Mouse (Mus musculus) hindbrain, embryonic 14.5 days (tissue): ENCODE data around the gene Ppp2ca. TPM values are rescaled to one million over a fixed set of nuclear protein-coding genes. Genes with fewer than 3 reads are reported as not detected.
A peak's percentile ranks its signal among the peaks of the same experiment; 100 is the strongest.
"Not testable (repeated sequence)": the region's sequence is repeated elsewhere in the genome, so short reads cannot be mapped to it uniquely, and the experiment has no call there.

Source experiments
- ATAC-seq: fragments of 200-750 bp; cut with Nextera tagmentation; 2 replicates; pipeline ENCODE4 v1.8.0; 2017; ENCODE audit warnings: moderate number of reproducible peaks, mild to moderate bottlenecking, moderate TSS enrichment, moderate library complexity; ENCODE audit not compliant: low FRiP score
- DNase-seq: peaks from one replicate; pipeline ENCODE4 v3.0.0-alpha.2; 2015; ENCODE audit warnings: low spot score
- H3K27ac ChIP-seq: fragments of 300-500 bp; sonication (generic); 2 replicates; pipeline ENCODE4 v1.5.1; 2014; ENCODE audit warnings: mild to moderate bottlenecking, moderate library complexity
- H3K27me3 ChIP-seq: fragments of 300-500 bp; sonication (generic); 2 replicates; pipeline ENCODE4 v1.6.1; 2014; ENCODE audit warnings: mild to moderate bottlenecking, low read length, mixed read lengths; ENCODE audit not compliant: control insufficient read depth, insufficient read depth
- H3K36me3 ChIP-seq: fragments of 300-500 bp; sonication (generic); replicated peaks from 2 replicates; pipeline ENCODE4 v1.6.1; 2014; ENCODE audit not compliant: control insufficient read depth, insufficient read depth
- H3K4me1 ChIP-seq: fragments of 300-500 bp; sonication (generic); replicated peaks from 2 replicates; pipeline ENCODE4 v1.6.1; 2014; ENCODE audit warnings: antibody characterized with exemption, low read length, mixed read lengths; ENCODE audit not compliant: control insufficient read depth, insufficient read depth
- H3K4me2 ChIP-seq: fragments of 300-500 bp; sonication (generic); replicated peaks from 2 replicates; pipeline ENCODE4 v1.6.1; 2014; ENCODE audit warnings: mild to moderate bottlenecking, moderate library complexity
- H3K4me3 ChIP-seq: fragments of 300-500 bp; sonication (generic); replicated peaks from 2 replicates; pipeline ENCODE4 v1.5.1; 2014; ENCODE audit warnings: mild to moderate bottlenecking, low read length
- H3K9ac ChIP-seq: fragments of 300-500 bp; sonication (generic); 2 replicates; pipeline ENCODE4 v1.6.1; 2014
- H3K9me3 ChIP-seq: fragments of 300-500 bp; sonication (generic); 2 replicates; pipeline ENCODE4 v1.6.1; 2016; ENCODE audit warnings: low read length; ENCODE audit not compliant: control insufficient read depth
- WGBS: fragments of 180-500 bp; shearing (Covaris S2); extraction: QIAGEN DNeasy Blood & Tissue Kit; methylation state at CpG from one replicate; pipeline ENCODE4 v1.1.7; 2014; 5-methylcytosine and 5-hydroxymethylcytosine counted together
- microRNA-seq: library from miRNA; unstranded; fragments of <30 nt; microRNA quantifications from one replicate; pipeline ENCODE4, GENCODE M21; 2016
- polyA plus RNA-seq: library from polyadenylated mRNA; unstranded; fragments of >200 nt; fragmentation: Nextera tagmentation; extraction: Ambion mirVana; gene quantifications from 2 replicates; pipeline ENCODE4 v1.2.1, GENCODE M21; 2014

The Ppp2ca gene
- polyA plus RNA-seq, 1 experiment from 2014 or later = 165 TPM

- ATAC-seq (no peak), DNase-seq (no peak)
- H3K36me3 ChIP-seq = no peaks in the 10 kb centered on the region
- H3K4me1 ChIP-seq = no peaks in the 10 kb centered on the region
- 37% methylated on average over 10 of the region's 10 CpGs for WGBS
- peaks cover 24% of the 10 kb centered on the region for H3K27me3 ChIP-seq
- H3K9ac ChIP-seq = no peak overlapping the region
- H3K4me3 ChIP-seq = no peak overlapping the region
- H3K27ac ChIP-seq = no peak overlapping the region
- H3K4me2 ChIP-seq = no peak overlapping the region
- no peaks in the 10 kb centered on the region for H3K9me3 ChIP-seq
These were observed 65.4 kb downstream of the Ppp2ca start for GRCm38 (mm10) chr11:52163926-52164325.

GRCm38 (mm10) chr11:52167126-52167525 lies 68.6 kb downstream of the Ppp2ca start:
- H3K9me3 ChIP-seq = no peaks in the 10 kb centered on the region
- ATAC-seq = no peak
- no peak overlapping the region for H3K4me3 ChIP-seq
- no peaks in the 10 kb centered on the region for H3K36me3 ChIP-seq
- H3K9ac ChIP-seq = no peak overlapping the region
- no peak for DNase-seq
- H3K27me3 ChIP-seq = peaks cover 47% of the 10 kb centered on the region
- H3K4me2 ChIP-seq = no peak overlapping the region
- WGBS = 2% methylated on average over 21 of the region's 21 CpGs
- H3K27ac ChIP-seq = no peak overlapping the region
- H3K4me1 ChIP-seq = no peaks in the 10 kb centered on the region

- H3K4me2 ChIP-seq = peak overlapping the region; percentile 63
- peaks cover 47% of the 10 kb centered on the region for H3K27me3 ChIP-seq
- H3K4me1 ChIP-seq, DNase-seq, H3K9me3 ChIP-seq, H3K36me3 ChIP-seq, H3K27ac ChIP-seq: not testable (repeated sequence)
- peak overlapping the region; percentile 31 for H3K4me3 ChIP-seq
- peak; percentile 59; the same call in 1 of the 2 replicates for ATAC-seq
- under 1% methylated on average over 28 of the region's 42 CpGs for WGBS
- peak overlapping the region; percentile 24; the same call in 1 of the 2 replicates for H3K9ac ChIP-seq
These were observed 69.4 kb downstream of the Ppp2ca start for GRCm38 (mm10) chr11:52167901-52168302.

- Histone ChIP-seq H3K9ac (peak overlapping the region; percentile 24; the same call in 1 of the 2 replicates), H3K27ac (no peak overlapping the region), H3K4me2 (peak overlapping the region; percentile 63), H3K36me3 (no peaks in the 10 kb centered on the region), H3K4me3 (peak overlapping the region; percentile 31), H3K4me1 (no peaks in the 10 kb centered on the region), H3K27me3 (peaks cover 47% of the 10 kb centered on the region), H3K9me3 (no peaks in the 10 kb centered on the region)
- DNase-seq (no peak), ATAC-seq (no peak)
- 23% methylated on average over 12 of the region's 12 CpGs for WGBS
These were observed 70.0 kb downstream of the Ppp2ca start for GRCm38 (mm10) chr11:52168461-52168860.

Small RNA genes within 50 kb of the gene (microRNA-seq; reads per million reads assigned to microRNA genes)
- not detected for gene Gm24157
- gene Mir3061 = 34.6 reads per million, percentile 39 among the genes with 10 or more reads in this experiment

Other genes starting within 250 kb of the Ppp2ca start
- gene Jade2, start 241.0 kb upstream of the Ppp2ca start, polyA plus RNA-seq = 0.39 and 0.56 TPM in 2 replicates
- 117 and 129 TPM in 2 replicates for gene Cdkn2aipnl, start 131.0 kb upstream of the Ppp2ca start, polyA plus RNA-seq
- gene Ube2b, start 97.9 kb upstream of the Ppp2ca start, polyA plus RNA-seq = 150 and 157 TPM in 2 replicates
- gene Cdkl3, start 94.5 kb upstream of the Ppp2ca start, polyA plus RNA-seq = 25.9 and 27.0 TPM in 2 replicates
- not detected in 2 replicates for gene Olfr1373, start 46.8 kb downstream of the Ppp2ca start, polyA plus RNA-seq
- gene Olfr1371, start 115.3 kb downstream of the Ppp2ca start, polyA plus RNA-seq = not detected in 2 replicates
- gene Skp1a, start 133.3 kb downstream of the Ppp2ca start, polyA plus RNA-seq = 1,059 and 1,060 TPM in 2 replicates
- 6.9 and 7.2 TPM in 2 replicates for gene Tcf7, start 184.3 kb downstream of the Ppp2ca start, polyA plus RNA-seq